Mouse (Mus musculus) CD4-positive helper T cell, adult 2 months (primary cell): Measurements from ENCODE around the gene Gm9.
A peak's percentile ranks its signal among the peaks of the same experiment; 100 is the strongest.
"Not testable (repeated sequence)": the region's sequence is repeated elsewhere in the genome, so short reads cannot be mapped to it uniquely, and the experiment has no call there.

Experiments used
- DNase-seq: peaks from one replicate; pipeline ENCODE4 v3.0.0-alpha.2; 2012; ENCODE audit warnings: low read depth, missing footprints, low spot score

The Gm9 gene

GRCm38 (mm10) chrX:37210941-37211340 is at the start of gene Gm9:
Gene Gm9, minus strand, starts transcription at chrX:37211041.
- DNase-seq: no peak

- DNase-seq: not testable (repeated sequence)
Measured at GRCm38 (mm10) chrX:37249619-37250018, 38.8 kb upstream of the Gm9 start, which contains the start of gene Rhox3a. Gene Rhox3a, plus strand, starts transcription at chrX:37249919.

GRCm38 (mm10) chrX:37244676-37245075 is 33.8 kb upstream of the Gm9 start, which contains the start of gene Rhox2a:
Gene Rhox2a, plus strand, starts transcription at chrX:37244976.
- DNase-seq: not testable (repeated sequence)

GRCm38 (mm10) chrX:37222158-37222557 is 11.3 kb upstream of the Gm9 start, which contains the start of gene Rhox1:
Gene Rhox1, minus strand, starts transcription at chrX:37222258.
- DNase-seq: not testable (repeated sequence)

- no peak for DNase-seq
Measured at GRCm38 (mm10) chrX:37198676-37199075, 12.2 kb downstream of the Gm9 start.

GRCm38 (mm10) chrX:37191744-37192379 is 19.0 kb downstream of the Gm9 start:
- no peak for DNase-seq

GRCm38 (mm10) chrX:37191105-37191743 is 19.6 kb downstream of the Gm9 start, which contains the start of the genes Ndufa1 and Rnf113a1:
Gene Ndufa1, minus strand, starts transcription at chrX:37191163.
Gene Rnf113a1, plus strand, starts transcription at chrX:37191245.
- DNase-seq: peak; percentile 86

- no peak for DNase-seq
Measured at GRCm38 (mm10) chrX:37190755-37191104, 20.1 kb downstream of the Gm9 start.

GRCm38 (mm10) chrX:37184401-37184800 is 26.4 kb downstream of the Gm9 start:
- not testable (repeated sequence) for DNase-seq

- DNase-seq: no peak
Measured at GRCm38 (mm10) chrX:37168742-37169141, 42.1 kb downstream of the Gm9 start, which contains the start of gene Akap14. Gene Akap14, minus strand, starts transcription at chrX:37168842.

GRCm38 (mm10) chrX:37167085-37167484 is 43.8 kb downstream of the Gm9 start:
- peak; percentile 59 for DNase-seq

- DNase-seq: no peak
Measured at GRCm38 (mm10) chrX:37163115-37163514, 47.7 kb downstream of the Gm9 start.

- peak; percentile 19 for DNase-seq
Measured at GRCm38 (mm10) chrX:37161169-37161568, 49.7 kb downstream of the Gm9 start.
